In genomic region chr1:134049542-134049941, GRCm38 (mm10) we compare ENCODE assay signal across 18 mouse cellular contexts. TPM values are rescaled to one million over a fixed set of nuclear protein-coding genes. Genes with fewer than 3 reads are reported as not detected.
"Had no signal": no experiment of that assay in that cellular context is flagged by ENCODE, and none has a peak within 500 bp of the region (broad histone marks: within the 10 kb centered on the region; RNA-seq: fewer than 3 reads in every experiment).

No protein-coding gene starts in this region.

- H3K9me3 ChIP-seq: forebrain, embryonic 15.5 days; heart, embryonic 10.5 days; heart, embryonic 12.5 days; hindbrain, embryonic 13.5 days; hindbrain, embryonic 15.5 days; limb, embryonic 13.5 days; limb, embryonic 15.5 days had no signal

- H3K9ac ChIP-seq: forebrain, embryonic 15.5 days; forebrain, postnatal 0 days; hindbrain, embryonic 13.5 days; hindbrain, embryonic 15.5 days; limb, embryonic 13.5 days; limb, embryonic 15.5 days had no signal

- H3K27ac ChIP-seq: forebrain, embryonic 15.5 days; heart, embryonic 10.5 days; hindbrain, embryonic 13.5 days; hindbrain, embryonic 15.5 days; hindbrain, postnatal 0 days; limb, embryonic 13.5 days; limb, embryonic 15.5 days had no signal

- DNase-seq: forebrain, postnatal 0 days; gastrocnemius, postnatal 14 days; gastrocnemius, postnatal 36 days; heart, adult 18-20 months; heart, postnatal 10 days; kidney, adult 11 months; kidney, adult 8-10 months; kidney, postnatal 14 days; left cerebral cortex, postnatal 4 days had no signal

- H3K4me2 ChIP-seq: forebrain, embryonic 15.5 days; heart, embryonic 12.5 days; hindbrain, embryonic 13.5 days; hindbrain, embryonic 15.5 days; limb, embryonic 13.5 days; limb, embryonic 15.5 days had no signal

- H3K4me3 ChIP-seq: forebrain, embryonic 15.5 days; heart, embryonic 10.5 days; heart, embryonic 12.5 days; hindbrain, embryonic 13.5 days; hindbrain, embryonic 15.5 days; limb, embryonic 13.5 days; limb, embryonic 15.5 days had no signal

- H3K27me3 ChIP-seq: forebrain, embryonic 15.5 days; hindbrain, embryonic 15.5 days; limb, embryonic 15.5 days had no signal

- H3K36me3 ChIP-seq: forebrain, embryonic 15.5 days; heart, embryonic 10.5 days; heart, embryonic 12.5 days; hindbrain, embryonic 13.5 days; hindbrain, embryonic 15.5 days; limb, embryonic 13.5 days; limb, embryonic 15.5 days had no signal

RNA-seq across cellular contexts. Expression of gene Fmod, which starts 12.5 kb away (rescaled TPM):
- total RNA-seq: hematopoietic stem cell, adult 5-6 weeks had no signal
